ENCODE assay signal across 26 mouse cellular contexts in genomic region chr19:10773384-10773783, GRCm38 (mm10). TPM values are rescaled to one million over a fixed set of nuclear protein-coding genes. Genes with fewer than 3 reads are reported as not detected.
A peak's percentile ranks its signal among the peaks of the same experiment; 100 is the strongest.
DNase-seq lines count a peak whose midpoint lies in the region; ATAC-seq and TF ChIP-seq lines count a peak whose summit lies in the region.
"Had no signal": no experiment of that assay in that cellular context is flagged by ENCODE, and none has a peak within 500 bp of the region (broad histone marks: within the 10 kb centered on the region; RNA-seq: fewer than 3 reads in every experiment).

No protein-coding gene starts in this region.

- H3K4me3 ChIP-seq in left cerebral cortex, adult 2 months: no peak overlapping the region
- H3K4me3 ChIP-seq: forebrain, embryonic 10.5 days; gastrocnemius, adult 2 months; hindbrain, embryonic 12.5 days; hindbrain, embryonic 15.5 days had no signal

- TF ChIP-seq CTCF in left cerebral cortex, adult 2 months (IDR thresholded peaks at IDR 0.05): no peak

- intact Hi-C loops in left cerebral cortex, adult 2 months (cut with DNase I): no loop called here
- intact Hi-C loops in left cerebral cortex, postnatal 14 days (cut with DNase I): no loop called here

- peak; percentile 44 for ATAC-seq in frontal cortex, adult (ENCODE audit: low TSS enrichment)
- peak; percentile 59 for ATAC-seq in CD4-positive, CD25-positive, alpha-beta regulatory T cell, adult 4 months
- ATAC-seq: forebrain, embryonic 14.5 days had no signal

- DNase-seq in frontal cortex, postnatal 14 days (ENCODE audit: low spot score in 2 of 2): no peak
- no peak for DNase-seq in left cerebral cortex, adult 2 months (ENCODE audit: extremely low spot score in 1 of 2, low spot score in 2 of 2)
- DNase-seq in left cerebral cortex, postnatal 14 days (ENCODE audit: low spot score in 2 of 2): no peak
- DNase-seq in induced T-regulatory cell, adult 2 months (ENCODE audit: low read depth): peak; percentile 61
- no peak for DNase-seq in urinary bladder, adult 18-20 months (ENCODE audit: low spot score in 2 of 2)
- DNase-seq: adrenal gland, postnatal 10 days; adrenal gland, postnatal 36 days; B cell, adult 2 months; cerebellum, adult 18-20 months; cerebellum, adult 9-10 months; cerebellum, postnatal 14 days; gastrocnemius, adult 2 months; gastrocnemius, postnatal 14 days; heart, adult 11 months had no signal

- peak overlapping the region; percentile 76 for H3K27ac ChIP-seq in left cerebral cortex, adult 2 months
- H3K27ac ChIP-seq: forebrain, embryonic 10.5 days; gastrocnemius, adult 2 months; hindbrain, embryonic 12.5 days; hindbrain, embryonic 15.5 days had no signal

RNA-seq across cellular contexts. Expression of gene Cd5, which starts 34.6 kb away (rescaled TPM):
- total RNA-seq in left cerebral cortex, adult 2 months (2021): under 1 TPM; 0.16 to 0.37 TPM
- under 1 TPM; 0.17 to 0.22 TPM for total RNA-seq in left cerebral cortex, postnatal 14 days (2021)
- polyA plus RNA-seq in CD4-positive, CD25-positive, alpha-beta regulatory T cell, adult 4 months (2017; shearing (Covaris generic)): 100 to 1,000 TPM; 449 to 646 TPM
- total RNA-seq: gastrocnemius, adult 2 months; gastrocnemius, postnatal 14 days; MEL had no signal
- polyA plus RNA-seq: forebrain, embryonic 10.5 days had no signal

RNA-seq across cellular contexts. Expression of gene Cd6, which starts 56.5 kb away (rescaled TPM):
- 1 to 10 TPM; 2.3 to 2.8 TPM for total RNA-seq in left cerebral cortex, adult 2 months (2021)
- 1 to 10 TPM; 1.3 to 1.5 TPM for total RNA-seq in left cerebral cortex, postnatal 14 days (2021)
- polyA plus RNA-seq in CD4-positive, CD25-positive, alpha-beta regulatory T cell, adult 4 months (2017; shearing (Covaris generic)): 100 to 1,000 TPM; 464 to 904 TPM
- total RNA-seq: gastrocnemius, adult 2 months; gastrocnemius, postnatal 14 days; MEL had no signal
- polyA plus RNA-seq: embryonic facial prominence, embryonic 11.5 days; embryonic facial prominence, embryonic 14.5 days; forebrain, embryonic 10.5 days; forebrain, embryonic 14.5 days; heart, embryonic 11.5 days; heart, embryonic 14.5 days; heart, postnatal 0 days; hindbrain, embryonic 12.5 days had no signal
